Mouse (Mus musculus) monocyte, adult 5-6 weeks (primary cell): Measurements from ENCODE around the gene Nek11. TPM values are rescaled to one million over a fixed set of nuclear protein-coding genes. Genes with fewer than 3 reads are reported as not detected.

Experiments
- ATAC-seq: fragments of 153-309, 156-312 bp; replicated peaks from 2 replicates; pipeline ENCODE4 v1.8.0; 2017; ENCODE audit warnings: mild to moderate bottlenecking; ENCODE audit not compliant: low TSS enrichment, insufficient number of reproducible peaks, severe bottlenecking, poor library complexity, low FRiP score
- total RNA-seq: library from RNA; stranded (forward); fragments of 200-1000, 200-491, 200-594 nt; gene quantifications from 3 replicates; pipeline ENCODE4 v1.2.3, GENCODE M21; 2017

Nek11 gene
- total RNA-seq, result not detected in 3 replicates

DNA sequence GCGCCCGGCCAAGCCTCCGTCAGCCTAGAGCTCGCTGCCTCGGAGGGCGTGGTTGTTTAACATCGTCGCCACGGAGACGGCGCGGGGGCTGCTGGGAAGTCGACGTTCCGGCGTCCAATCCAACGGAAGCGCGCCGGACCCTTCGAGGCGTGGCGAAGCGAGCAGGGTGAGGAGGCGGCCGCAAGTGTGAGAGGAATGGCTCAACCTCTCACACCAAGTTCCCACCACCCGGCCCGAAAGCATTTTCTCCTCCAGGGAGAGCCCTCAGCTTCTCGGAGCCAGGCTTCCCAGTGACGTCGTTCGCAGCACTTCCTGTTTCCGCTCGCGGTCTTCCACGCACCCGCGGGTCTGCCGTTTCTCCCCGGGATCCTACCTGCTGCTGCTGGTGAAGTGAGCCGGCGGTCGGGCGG, at the start of gene Nek11, which contains the start of gene Aste1:
Gene Nek11, minus strand, starts transcription at position 307 of the 410 bp plus-strand sequence.
Gene Aste1, plus strand, starts transcription at position 175 of the 410 bp plus-strand sequence.
- peak; percentile 97 for ATAC-seq

DNA sequence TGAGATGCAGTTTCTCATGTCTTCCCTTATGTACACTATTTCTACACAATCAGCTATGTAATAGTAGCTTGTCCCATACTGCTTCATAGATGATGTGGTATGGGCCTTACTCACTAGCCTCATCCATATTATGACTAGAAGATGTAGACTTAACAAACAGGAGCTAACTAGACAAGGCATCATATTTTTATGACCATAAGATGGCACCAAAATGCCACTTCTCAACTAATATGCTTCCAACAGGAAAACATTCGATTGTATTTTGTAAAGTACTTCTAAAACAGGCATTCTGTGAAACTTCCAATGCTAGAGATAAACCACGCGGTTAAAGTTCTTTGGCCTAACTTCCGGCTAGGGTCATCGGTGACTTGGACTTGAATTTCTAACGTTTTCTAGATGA, 13.2 kb upstream of the Nek11 start:
- no peak for ATAC-seq

DNA sequence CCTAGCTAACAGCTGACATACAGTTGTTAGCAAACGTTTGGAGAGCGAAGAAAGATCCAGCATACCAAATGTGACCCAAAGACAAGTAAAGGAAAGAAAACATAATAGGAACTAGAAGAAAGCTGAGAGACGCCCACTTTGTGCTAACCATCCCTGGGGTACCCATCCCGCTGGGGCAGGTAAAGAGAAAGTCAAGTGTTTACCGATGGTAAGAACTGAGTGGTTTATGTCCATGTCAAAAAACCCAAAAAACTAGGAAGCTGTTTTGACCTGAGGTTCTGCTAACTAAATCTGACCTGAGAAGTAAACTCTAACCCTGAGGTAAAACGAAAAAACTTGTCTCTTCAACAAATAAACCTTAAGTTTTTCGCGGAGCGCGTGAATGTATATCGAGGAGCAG, 604 bp downstream of the Nek11 start:
- no peak for ATAC-seq

DNA sequence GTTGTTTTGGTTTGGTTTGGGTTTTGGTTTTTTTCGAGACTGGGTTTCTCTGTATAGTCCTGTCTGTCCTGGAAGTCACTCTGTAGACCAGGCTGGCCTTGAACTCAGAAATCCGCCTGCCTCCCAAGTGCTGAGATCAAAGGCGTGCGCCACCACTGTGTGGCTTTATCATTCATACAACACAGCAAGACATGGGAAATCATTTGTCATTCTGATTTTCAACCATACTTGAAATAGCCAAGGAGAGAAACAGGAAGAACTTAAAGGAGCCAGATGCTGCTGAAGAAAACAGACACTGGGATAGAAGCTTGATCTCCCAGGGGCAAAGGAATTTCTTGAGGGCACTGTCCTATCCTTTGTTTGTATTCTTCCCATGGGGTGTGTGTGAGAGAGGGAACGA, 4.7 kb downstream of the Nek11 start:
- no peak for ATAC-seq

DNA sequence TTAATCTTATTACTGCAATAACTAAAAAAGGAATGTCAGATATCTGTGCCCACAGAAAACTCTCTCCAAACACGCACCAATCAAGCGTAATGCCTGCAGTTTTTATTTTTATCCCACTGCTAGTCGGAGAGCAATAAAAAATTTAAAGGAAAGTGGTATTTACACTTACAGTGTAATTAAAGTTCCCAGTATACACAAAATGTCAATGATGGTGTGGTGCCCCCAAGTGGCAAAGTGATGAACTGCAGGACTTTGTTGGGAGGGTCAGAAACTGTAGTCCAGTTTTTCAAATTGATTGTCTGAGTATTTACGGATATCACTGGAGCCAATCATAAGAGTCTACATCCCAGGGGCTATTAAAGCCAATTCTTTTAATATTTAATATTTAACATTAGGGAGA, 6.0 kb downstream of the Nek11 start:
- 0 out of 2 replicates have a peak, but pooled peaks have one; percentile 55 for ATAC-seq

DNA sequence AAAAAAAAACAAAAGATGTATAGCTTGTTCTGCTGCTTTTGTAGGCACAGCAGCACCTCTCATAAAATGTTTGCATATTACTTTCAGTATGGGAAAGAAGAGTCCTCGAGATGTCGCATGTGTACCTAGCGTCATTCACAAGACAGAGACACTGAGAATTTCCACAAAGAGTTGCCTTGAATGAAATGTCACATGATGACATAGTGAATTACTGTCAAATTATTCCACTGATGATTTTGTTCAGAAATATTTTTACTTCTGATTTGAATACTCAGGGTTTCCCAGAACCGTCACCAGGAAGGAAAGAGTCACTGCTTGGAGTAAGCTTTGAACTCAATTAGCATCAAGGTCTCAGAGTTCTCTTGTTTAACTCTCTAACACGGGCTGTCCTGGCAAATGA, 7.9 kb downstream of the Nek11 start:
- no peak for ATAC-seq

DNA sequence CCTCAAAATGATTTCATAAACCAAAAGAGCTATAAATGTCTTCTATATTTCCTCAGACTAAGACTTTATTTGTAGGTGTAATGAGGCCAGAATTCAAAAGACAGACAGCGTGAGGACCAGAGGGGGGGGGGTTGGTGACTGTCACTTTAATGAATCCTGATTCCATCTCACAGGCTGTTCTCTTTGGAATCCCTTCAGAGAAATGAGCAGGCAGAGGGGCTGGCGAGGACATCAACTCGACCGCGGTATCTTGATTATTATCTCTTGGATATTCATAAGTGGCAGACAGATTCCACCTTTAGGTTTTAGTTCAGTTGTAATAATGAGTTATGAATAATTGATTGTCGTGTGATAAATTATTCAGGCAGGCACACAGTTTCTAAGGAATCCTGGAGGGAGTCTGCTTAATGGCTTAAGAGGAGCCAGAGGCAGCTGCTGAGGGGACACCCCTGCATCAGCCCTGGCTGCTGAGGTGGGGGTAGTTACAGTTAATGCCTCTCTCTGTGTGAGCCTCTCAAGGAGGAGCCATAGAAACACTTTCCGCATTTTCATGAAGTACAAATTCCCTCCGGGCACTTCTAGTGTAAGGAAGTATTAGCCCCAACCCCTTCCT, 15.7 kb downstream of the Nek11 start:
- ATAC-seq, result no peak

DNA sequence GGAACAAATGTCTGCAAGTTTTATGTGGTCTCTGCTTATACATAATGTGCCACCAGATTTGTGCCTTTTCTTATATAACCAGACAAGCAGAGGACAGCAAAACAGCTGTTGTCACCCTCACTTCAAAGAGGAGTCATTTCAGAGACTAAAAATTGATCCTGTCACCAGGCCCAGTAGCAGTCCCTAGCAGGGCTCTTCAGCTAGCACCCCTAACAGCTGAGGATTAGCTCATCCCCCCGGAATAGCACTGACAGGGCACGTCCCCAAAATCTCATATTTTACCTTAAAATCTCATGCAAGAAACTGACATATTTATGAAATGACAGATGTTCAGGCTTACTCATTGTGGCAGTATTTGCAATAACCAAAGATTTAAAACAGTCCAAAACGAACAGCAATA, 17.7 kb downstream of the Nek11 start:
- ATAC-seq, result no peak

DNA sequence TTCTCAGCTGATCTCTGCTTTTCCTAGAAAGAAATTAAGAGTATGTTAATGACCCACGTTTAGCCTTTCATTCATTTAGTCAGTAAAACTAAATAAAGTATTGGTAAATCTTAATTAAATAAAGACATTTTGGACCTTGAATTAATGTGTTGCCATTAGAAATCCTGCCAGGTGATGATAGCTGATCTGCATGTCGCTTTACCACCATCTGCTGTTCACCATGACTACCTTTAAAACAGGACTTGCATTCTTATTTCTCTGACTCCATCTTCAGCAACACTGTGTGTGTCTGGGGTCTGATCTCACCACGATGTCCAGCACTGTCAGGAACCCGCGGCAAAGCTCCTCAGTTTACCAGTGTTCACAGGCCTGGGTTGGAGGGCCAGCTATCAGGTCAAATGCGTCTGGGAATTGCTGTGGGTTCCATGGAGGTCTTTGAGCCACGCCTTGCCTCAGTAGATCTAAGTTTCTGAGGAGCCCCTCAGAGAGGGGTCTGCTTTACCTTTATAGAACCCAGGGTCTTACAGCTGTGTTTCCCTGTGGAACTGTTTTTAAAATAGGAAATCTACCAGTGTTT, 18.3 kb downstream of the Nek11 start:
- no peak for ATAC-seq

DNA sequence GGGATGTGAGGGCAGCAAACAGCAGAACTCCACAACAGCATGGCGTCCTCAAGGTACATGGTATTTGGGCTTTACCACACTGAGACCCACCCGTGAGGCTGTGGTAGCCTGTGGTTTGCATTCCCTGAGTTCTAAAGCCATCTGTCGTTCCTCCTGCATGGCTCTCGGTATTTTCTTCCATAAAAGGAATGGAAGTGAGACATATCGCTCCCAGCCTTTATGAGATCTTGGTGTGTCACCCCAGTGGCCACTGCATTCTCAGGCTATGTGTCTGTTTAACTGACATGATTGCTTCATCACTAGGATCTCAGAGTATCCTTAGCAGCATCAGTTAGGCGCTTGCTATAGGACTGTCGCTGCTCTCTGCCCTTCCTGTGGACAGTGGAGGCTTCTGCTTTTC, 18.9 kb downstream of the Nek11 start:
- no peak for ATAC-seq

DNA sequence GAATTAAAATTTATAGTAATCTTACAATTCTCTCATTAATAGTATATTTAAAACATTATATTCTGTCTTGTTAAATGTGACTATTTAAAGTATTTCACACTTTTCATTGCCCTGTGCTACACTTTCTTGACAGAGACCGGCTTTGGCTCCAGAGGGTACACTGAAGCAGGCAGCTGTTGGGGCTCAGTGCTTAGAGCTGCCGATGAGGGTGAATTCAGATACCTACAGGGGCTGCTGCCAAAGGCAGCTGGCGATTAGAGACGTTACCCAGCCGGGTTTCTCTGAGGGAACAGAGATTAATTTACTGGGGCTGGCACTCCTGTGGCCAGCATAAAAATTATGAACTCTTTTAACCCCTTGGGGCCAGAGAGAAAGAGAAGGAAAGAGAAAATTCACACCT, 21.0 kb downstream of the Nek11 start:
- no peak for ATAC-seq

DNA sequence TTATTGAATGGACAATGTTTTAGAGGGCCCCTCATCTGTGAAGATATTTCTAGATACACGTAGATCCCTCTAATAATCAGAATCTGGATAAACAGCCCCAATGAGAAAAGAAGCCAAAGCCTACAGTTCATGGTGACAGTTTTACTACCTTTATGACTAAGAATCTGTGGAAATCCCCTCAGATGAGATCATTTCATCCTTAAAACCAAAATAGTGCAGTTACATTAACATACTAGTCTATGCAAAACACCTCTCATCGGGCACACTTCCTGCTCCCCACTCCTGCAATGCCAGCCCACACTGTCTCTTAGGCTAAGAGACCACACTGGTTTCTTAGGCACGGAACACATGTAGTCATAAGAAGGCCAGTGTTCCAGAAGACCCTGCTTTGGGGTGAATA, 26.7 kb downstream of the Nek11 start:
- ATAC-seq, result no peak

DNA sequence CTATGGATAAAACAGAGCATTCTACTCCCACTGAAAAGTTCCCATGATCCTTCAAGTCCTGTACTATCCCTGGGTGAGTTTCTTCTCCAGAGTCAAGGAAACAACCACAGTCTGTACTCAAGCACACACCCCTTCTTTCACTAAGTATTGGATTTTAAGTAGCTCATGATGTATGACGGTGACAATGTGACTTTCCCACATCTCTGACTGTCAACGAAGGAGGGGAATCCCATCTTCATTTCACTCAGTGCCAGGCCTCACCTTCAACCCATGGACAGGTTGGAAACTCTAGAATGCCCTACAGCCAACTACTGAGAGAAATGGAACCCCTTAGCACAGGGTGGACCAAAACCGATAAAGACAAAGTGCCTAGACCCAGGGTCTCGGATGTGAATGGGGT, 29.1 kb downstream of the Nek11 start:
- no peak for ATAC-seq

DNA sequence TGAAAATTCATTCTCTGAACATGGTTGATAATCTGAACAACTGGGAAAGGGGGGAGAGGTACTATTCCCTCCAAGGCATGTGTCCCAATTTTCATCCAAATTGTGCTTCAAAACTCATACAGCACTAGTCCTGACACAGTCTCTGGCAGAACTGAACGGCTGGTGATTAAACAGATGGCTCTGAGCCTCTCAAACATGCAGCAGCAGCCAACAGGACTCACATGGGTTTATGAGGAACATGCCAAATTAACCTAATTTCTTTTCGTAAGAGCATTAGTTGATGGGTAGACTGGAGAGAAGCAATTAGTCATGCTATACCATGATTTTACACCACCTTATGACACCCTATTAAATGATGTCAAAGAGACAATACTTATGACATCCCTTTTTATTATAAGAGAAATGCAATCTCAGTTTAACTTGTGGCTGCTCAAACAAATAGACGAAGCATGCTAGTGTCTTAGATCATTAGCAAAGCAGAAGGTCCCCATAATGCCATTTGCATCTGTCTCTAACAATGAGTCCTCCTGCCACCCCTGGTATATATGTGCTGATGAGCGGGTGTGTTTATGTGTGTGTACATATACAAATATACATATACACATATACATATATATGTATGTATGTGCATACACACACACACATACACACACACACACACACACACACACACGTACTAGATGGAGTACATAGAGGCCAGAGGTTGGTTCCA, 31.6 kb downstream of the Nek11 start:
- ATAC-seq, result no peak

DNA sequence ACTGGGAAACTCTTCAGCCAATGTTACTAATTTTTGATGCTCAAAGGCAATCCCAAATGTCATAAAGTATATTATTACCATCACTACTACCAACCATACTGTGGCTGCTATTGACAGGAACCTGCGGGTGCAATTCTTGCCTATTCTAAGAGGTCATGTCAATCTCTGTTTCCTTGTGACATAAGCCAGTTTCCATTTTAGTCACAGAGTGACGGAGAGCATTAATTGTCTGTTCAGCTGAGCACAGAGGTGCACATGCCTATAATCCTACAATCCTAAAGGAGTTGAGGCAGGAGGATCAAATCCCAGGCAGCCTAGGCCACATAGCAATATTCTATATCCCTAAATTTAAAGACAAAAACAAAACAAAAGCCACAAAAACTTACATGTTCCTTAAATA, 33.1 kb downstream of the Nek11 start:
- no peak for ATAC-seq

DNA sequence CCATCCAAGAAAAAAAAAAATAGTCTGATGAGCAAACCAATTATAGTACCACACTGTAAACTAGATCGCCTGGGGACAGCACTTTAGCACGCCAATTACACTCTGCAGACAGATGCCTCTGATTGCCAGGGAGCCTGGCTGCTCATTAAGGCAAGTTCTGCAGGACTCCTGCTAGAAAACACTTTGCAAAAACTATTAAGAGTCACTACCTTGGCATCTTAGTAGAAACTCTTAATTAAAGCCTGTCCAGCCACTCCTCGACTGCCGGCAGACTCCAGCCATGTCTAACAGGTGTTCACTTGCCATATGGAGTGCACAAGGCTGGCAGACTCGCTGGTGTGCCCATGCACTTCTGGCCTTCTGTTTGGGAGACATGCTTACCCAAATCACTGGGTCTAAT, 46.3 kb downstream of the Nek11 start:
- ATAC-seq, result no peak

DNA sequence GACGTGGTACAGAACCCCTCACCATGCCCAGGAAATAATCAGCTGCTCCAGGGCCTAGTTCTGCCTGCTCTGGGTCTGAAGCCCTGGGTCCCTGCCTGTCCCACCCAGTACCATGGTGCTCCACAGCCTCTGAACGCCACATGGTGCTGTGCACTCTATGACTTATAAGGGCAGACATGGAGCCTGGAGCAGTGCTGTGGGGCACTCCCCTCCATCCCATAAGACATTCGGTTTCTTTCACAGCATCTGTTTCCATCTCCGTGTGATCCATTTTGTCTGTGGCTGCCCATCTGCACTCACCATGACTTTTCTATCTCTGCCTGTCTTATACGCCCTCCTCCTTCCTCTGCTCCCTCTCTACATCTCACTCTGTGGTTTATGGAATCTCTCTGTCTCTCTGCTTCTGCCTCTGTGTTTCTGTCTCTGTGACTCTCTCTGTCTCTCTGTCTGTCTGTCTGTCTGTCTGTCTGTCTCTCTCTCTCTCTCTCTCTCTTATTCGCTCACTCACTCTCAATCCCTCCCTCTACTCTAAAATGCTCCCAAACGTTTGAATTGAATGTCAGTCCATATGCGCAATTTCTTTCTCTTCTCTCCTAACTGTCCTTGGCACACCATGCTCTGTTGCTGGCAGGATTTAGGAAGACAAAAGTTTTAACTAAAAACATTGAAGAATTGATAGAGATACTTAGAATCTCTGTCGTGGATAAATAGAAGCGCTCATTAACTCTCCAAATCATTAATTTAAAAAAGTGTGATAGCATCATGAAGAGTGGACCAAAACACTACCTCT, 46.9 kb downstream of the Nek11 start:
- ATAC-seq, result no peak

DNA sequence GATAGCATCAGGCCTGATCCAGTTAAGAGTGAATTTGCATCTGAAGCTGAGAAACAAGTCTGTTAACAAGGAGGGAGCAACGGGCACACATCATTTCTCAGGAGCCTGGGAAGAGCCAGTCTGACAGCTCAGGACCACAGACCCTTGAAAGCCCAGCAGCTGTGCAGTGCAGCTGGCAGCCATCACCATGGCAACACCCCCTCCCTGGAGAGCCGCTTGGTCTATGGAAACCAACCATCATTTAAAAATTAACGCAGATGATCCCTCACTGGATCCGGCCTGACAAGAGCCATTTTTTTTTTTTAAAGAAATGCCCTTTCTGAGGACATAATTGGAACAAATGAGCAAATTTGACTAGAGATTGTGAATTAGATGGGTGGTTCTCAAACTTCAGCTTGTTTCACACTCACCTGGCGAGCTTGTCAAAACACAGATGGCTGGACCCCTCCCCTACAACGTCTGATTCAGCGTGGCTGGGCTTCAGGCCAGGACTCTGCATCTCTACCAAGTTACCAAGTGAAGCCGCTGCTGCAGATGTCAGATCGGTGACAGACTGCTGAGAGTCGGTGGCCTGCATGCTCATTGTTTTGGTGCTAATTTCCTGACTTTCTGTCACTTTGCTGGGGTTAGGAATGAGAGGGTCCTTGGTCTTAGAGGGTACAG, 52.2 kb downstream of the Nek11 start:
- ATAC-seq, result no peak

DNA sequence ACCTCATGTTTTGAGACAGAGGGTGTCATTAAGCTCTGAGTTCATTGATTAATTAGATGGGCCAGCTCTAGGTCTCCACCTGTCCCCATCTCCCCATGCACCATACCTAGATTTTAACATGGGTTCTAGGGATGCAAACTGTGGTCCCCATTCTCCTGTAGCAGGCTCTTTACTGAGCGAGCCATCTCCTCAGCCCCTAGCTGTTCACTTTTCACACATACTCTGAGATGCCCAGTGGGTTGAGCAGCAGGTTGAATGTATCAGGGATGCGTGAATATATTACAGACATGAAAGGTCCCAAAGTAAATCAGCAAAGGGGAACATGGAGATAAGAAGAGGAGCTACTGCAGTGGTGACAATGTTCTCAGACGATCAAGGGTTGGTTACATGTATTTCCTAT, 52.8 kb downstream of the Nek11 start:
- ATAC-seq, result no peak
